Mouse (Mus musculus) heart, postnatal 36 days (tissue): Measurements from ENCODE around the gene Acbd3. TPM values are rescaled to one million over a fixed set of nuclear protein-coding genes. Genes with fewer than 3 reads are reported as not detected.

ENCODE experiments used
- DNase-seq, 2 experiments: peaks; one replicate each; pipeline ENCODE4 v3.0.0; 2021 to 2022
- intact Hi-C: fragments of 180-260 bp; cut with DNase I; formaldehyde crosslinking; loops from one replicate; pipeline ENCODE4 v1.15.1; 2025
- total RNA-seq, 2 experiments: library from RNA; stranded (reverse); gene quantifications; 2 replicates each; pipeline ENCODE4 v1.2.3; 2021

Acbd3 gene
- total RNA-seq, 2 experiments from 2014 or later, result 22.5 to 23.4 TPM

- DNase-seq, result no peak
- intact Hi-C loops, result loop anchor here (2.0 to 10.0 kb wide), 2 partner anchors 70 to 524 kb away; no protein-coding TSS in a partner anchor
Observed at GRCm38 (mm10) chr1:180778941-180779340, 53.1 kb downstream of the Acbd3 start.

GRCm38 (mm10) chr1:180780291-180780690 lies 54.4 kb downstream of the Acbd3 start:
- intact Hi-C loops, result no loop called here
- no peak for DNase-seq

DNA sequence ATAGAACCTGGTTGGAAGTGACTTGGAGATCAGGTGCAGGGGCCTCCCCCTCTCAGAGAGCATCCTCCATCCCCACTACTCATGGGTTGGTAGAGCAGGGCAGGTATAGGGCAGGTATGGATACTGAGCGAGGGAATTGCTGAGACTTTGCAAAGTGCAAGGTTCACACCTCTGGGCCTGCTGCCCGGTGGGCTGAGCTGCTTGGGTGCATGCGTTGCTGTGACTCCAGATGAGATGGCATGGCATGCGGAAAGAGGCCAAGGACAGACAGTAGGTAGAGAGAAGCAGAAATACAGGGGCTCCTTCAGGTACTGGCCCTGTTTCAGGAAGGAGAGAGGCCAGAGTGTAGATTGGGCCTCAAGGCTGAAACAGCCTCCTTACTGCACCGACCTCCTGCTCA lies 55.4 kb downstream of the Acbd3 start:
- intact Hi-C loops, result no loop called here

DNA sequence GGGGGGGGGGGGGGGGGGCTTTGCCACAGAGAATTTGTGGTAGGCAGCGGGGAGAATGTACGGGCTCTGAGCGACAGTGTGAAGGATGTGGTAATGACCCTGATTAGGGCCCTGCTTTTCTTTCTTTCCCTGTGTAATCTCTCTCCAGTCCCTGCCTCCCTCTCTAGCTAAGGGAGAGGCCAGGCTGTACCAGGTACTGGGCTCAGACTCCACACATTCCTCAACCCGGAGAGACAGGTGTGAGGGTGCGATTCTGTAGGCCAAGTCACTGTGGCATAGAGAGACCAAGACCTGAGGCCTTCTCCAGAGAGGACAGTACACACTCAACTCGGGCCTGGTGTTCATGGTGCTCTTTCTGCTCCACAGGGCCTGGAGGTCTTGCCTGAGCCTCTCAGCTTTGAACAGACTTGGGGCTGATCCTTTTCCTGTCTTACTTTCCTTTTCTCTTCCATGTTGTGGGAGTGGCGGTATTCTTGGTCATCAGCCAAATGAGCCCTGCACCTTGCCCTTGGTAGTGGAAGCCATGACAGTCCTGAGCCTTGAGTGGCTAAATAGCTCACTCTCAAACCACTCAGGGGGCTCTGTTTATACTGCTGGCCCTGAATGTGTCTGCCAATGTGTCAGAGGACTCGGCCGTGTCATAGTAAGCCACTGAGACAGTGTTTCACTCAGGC lies 57.2 kb downstream of the Acbd3 start:
- DNase-seq, result no peak
- intact Hi-C loops, result no loop called here

More for the DNA sequence above, 55.4 kb downstream of the Acbd3 start:
- DNase-seq, result no peak

DNA sequence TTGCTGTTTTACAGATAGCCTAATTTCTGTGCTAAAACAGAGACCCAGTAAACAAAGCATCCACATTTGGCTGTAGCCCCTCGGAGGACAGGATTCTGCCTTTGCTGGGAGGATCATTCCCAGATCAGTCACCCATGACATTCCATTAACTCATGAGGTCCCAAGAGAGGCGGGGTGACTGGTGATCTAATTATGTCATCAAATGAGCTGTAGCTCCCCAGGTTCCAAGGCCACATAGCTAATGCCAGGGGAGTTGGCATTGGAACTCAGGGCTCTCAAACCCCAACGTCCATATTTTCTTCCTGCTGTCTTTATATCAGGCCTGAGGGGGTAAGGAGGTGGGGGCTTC lies 57.7 kb downstream of the Acbd3 start:
- intact Hi-C loops, result no loop called here

GRCm38 (mm10) chr1:180791821-180792480 lies 66.1 kb downstream of the Acbd3 start:
- DNase-seq, result no peak
- intact Hi-C loops, result no loop called here

More for the DNA sequence above, 57.7 kb downstream of the Acbd3 start:
- no peak for DNase-seq

GRCm38 (mm10) chr1:180792814-180793213 lies 67.0 kb downstream of the Acbd3 start:
- intact Hi-C loops, result no loop called here

DNA sequence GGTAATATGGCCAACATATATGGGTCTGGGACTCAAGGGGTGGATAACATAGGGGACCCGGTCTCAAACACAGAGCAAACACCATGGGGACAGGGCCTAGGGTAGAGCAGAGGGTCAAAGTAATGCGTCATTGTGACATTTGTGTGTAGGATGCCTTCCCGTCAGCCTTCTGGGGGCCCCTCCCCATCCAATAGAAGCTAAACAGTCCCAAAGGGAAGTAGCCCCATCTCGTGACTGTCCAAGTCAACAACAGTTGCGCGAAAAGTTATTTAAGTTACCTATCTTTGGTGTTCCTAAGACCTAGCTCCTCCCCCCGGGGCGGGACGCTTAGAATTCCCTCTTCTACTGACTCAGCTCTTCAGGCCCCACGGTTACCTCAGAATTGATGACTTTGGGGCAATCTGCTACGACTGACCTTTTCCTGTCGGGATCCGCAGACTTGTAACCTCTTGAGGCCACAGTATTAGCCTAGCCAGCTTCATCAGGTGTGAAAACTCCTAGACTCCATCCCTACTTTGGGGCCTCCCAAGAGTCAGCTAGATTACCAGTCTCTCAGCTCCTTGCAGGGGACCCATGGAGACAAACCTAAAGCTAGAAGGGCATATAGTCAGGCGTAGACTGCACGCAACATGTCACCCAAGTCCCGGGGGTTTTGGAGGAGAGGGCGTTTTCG lies 67.7 kb downstream of the Acbd3 start:
- DNase-seq, result no peak

More at GRCm38 (mm10) chr1:180792814-180793213, 67.0 kb downstream of the Acbd3 start:
- no peak for DNase-seq

DNA sequence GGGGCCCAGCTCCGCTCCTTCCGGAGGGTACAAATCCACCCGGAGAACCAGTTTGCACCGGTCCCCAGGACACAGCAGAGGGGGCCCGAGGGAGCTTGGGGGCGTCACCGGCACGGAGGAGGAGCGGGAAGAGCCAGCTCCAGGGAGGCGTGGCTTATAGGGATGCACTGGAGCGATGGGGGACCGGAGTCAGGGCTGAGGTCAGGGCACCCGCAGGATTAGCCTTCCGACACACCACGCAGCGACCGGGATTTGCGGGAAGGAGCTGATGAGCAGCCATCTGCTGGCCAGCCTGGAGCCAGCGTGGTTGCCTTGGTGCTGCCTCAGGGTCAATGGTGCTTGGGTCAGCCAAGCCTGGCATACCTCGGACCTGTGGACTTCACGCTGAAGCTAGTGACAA lies 68.3 kb downstream of the Acbd3 start:
- intact Hi-C loops, result no loop called here
- no peak for DNase-seq

More for the DNA sequence above, 67.7 kb downstream of the Acbd3 start:
- intact Hi-C loops, result no loop called here

DNA sequence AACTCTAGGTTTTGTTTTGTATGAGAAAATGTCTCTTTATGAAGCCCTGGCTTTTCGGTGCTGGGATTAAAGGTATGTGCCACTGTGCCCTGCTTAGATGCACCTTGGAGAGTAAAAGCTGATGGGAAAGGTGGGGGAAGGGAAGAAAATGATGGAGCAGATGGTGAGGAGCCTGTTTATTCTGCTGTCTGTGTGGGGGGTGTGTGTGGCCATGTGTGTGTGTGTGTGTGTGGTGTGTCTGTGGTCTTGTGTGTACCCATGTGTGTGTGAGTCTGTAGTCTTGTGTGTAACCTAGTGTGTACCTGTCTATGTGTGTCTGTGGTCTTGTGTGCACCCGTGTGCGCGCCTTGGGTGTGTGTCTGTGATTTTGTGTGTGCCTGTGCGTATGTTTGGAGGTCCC lies 72.8 kb downstream of the Acbd3 start:
- DNase-seq, result no peak
- intact Hi-C loops, result no loop called here

DNA sequence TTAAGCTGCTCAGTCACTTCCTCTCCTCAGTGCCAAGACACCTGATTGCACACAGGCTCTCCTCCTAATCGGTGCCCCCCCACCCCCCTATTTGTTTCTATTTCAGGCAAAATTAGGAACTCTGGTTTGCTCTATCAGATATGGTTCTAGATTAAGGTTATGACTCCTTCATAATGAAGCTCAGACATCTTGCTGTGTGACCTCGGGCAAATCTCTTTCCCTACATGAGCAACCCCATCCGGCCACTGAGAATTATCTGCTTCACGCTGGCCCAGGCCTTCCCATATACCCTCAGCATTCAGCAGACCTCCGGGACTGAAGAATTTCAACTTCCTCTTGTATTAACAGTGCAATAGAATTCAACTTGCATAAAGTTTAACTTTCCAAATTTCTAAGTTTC lies 73.4 kb downstream of the Acbd3 start:
- intact Hi-C loops, result no loop called here
- no peak for DNase-seq

- intact Hi-C loops, result no loop called here
- no peak for DNase-seq
Observed at GRCm38 (mm10) chr1:180800022-180800421, 74.2 kb downstream of the Acbd3 start.

DNA sequence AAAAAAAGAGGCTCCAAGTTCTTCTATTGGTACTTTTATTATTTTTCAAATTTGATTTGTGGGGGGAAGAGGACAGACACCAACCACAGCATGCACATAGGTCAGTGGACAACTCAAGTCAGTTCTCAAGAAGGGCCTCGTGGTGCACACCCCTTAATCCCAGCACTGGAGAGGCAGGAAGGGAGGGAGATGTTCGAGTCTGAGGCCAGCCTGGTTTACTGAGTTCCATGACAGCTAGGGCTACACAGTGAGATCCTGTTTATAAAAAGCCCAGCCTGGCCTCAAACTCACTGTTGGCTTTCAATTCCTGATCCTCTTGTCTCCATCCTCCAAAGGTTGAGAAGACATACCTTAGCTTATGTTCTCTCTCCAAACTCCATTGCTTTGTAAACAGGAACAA lies 75.0 kb downstream of the Acbd3 start:
- intact Hi-C loops, result no loop called here
- DNase-seq, result no peak

DNA sequence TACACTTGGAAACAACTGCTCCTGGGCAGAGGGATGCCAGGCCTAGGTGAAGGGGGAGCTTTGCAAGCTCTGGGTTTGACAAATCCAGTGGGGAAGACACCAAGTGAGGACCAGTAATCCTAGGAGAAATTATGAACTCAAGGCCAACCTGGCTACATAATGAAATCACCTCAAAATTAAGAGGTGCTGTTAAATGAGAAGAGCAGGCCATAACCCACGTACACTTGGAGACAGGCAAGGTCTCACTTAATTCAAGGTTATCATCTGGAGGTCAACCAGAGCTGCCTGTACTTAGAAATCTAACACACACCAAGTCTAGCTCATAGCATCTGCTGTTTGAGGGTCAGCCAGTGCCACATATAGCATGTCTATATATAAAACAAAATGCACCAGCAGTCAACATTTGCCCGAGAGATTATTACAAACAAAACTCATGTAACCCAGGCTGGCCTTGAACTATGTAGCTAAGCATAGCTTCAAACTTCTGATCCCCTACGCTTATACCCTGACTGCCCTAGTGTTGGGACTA lies 75.7 kb downstream of the Acbd3 start:
- no peak for DNase-seq
- intact Hi-C loops, result no loop called here

Other genes with a start within 250 kb of the Acbd3 start
- gene Stum, start 242.5 kb upstream of the Acbd3 start, total RNA-seq, result 1 to 10 TPM; 1.3 to 1.8 TPM
- gene Parp1, start 157.1 kb upstream of the Acbd3 start, total RNA-seq, result 10 to 100 TPM; 61.6 to 73.8 TPM
- gene Lin9, start 84.9 kb upstream of the Acbd3 start, total RNA-seq, result 1 to 10 TPM; 2.8 to 3.6 TPM
- not detected for gene Mixl1, start 29.0 kb upstream of the Acbd3 start, total RNA-seq
- gene H3f3a, start 87.9 kb downstream of the Acbd3 start, total RNA-seq, result 100 to 1,000 TPM; 457 to 506 TPM
- gene Sde2, start 125.1 kb downstream of the Acbd3 start, total RNA-seq, result 10 to 100 TPM; 10.3 to 14.2 TPM
- not detected for gene Lefty2, start 167.1 kb downstream of the Acbd3 start, total RNA-seq
- gene Pycr2, start 178.2 kb downstream of the Acbd3 start, total RNA-seq, result 10 to 100 TPM; 12.5 to 15.6 TPM
- 1 to 10 TPM in 1 of 2 experiments, under 1 TPM in 1; 0.95 to 1.0 TPM for gene Lefty1, start 209.0 kb downstream of the Acbd3 start, total RNA-seq
- 10 to 100 TPM; 13.8 to 13.9 TPM for gene Tmem63a, start 216.3 kb downstream of the Acbd3 start, total RNA-seq